Mouse (Mus musculus) CH12F3 (cell line): ENCODE data around the gene Dnajc9.

ENCODE experiments used
- in situ Hi-C: fragments of 300-500 bp; cut with MboI; formaldehyde crosslinking; loops from 2 replicates; pipeline ENCODE4 v1.14.3; 2020; ENCODE audit warnings: low sequenced_read_pairs

Gene Dnajc9

GRCm38 (mm10) chr14:20368271-20368670 lies 20.4 kb downstream of the Dnajc9 start:
- in situ Hi-C loops = loop anchor here (5.0 kb wide), 1 partner anchor 51 kb away; no protein-coding TSS in a partner anchor

GRCm38 (mm10) chr14:20363230-20363629 lies 25.5 kb downstream of the Dnajc9 start:
- in situ Hi-C loops = no loop called here

GRCm38 (mm10) chr14:20347991-20348541 lies 40.6 kb downstream of the Dnajc9 start, which contains the start of the genes Ecd and Fam149b:
TSS of gene Ecd (minus strand) at chr14:20348121.
TSS of gene Fam149b (plus strand) at chr14:20348162.
- in situ Hi-C loops = no loop called here

- in situ Hi-C loops = no loop called here
These were observed 41.2 kb downstream of the Dnajc9 start for GRCm38 (mm10) chr14:20347441-20347990.

- in situ Hi-C loops = no loop called here
These were observed 42.8 kb downstream of the Dnajc9 start for GRCm38 (mm10) chr14:20345885-20346284.

GRCm38 (mm10) chr14:20340866-20341265 lies 47.8 kb downstream of the Dnajc9 start:
- in situ Hi-C loops = no loop called here

GRCm38 (mm10) chr14:20340149-20340548 lies 48.6 kb downstream of the Dnajc9 start:
- in situ Hi-C loops = no loop called here

- in situ Hi-C loops = no loop called here
These were observed 49.3 kb downstream of the Dnajc9 start for GRCm38 (mm10) chr14:20339415-20339814.
